Mouse (Mus musculus) cerebellum, postnatal 25 days (tissue): Measurements from ENCODE around the gene Zyx.

Experiments used
- DNase-seq, 2 experiments: peaks; one replicate each; pipeline ENCODE4 v3.0.0; 2021; ENCODE audit warnings: mixed read lengths in 2 of 2

The Zyx gene

DNA sequence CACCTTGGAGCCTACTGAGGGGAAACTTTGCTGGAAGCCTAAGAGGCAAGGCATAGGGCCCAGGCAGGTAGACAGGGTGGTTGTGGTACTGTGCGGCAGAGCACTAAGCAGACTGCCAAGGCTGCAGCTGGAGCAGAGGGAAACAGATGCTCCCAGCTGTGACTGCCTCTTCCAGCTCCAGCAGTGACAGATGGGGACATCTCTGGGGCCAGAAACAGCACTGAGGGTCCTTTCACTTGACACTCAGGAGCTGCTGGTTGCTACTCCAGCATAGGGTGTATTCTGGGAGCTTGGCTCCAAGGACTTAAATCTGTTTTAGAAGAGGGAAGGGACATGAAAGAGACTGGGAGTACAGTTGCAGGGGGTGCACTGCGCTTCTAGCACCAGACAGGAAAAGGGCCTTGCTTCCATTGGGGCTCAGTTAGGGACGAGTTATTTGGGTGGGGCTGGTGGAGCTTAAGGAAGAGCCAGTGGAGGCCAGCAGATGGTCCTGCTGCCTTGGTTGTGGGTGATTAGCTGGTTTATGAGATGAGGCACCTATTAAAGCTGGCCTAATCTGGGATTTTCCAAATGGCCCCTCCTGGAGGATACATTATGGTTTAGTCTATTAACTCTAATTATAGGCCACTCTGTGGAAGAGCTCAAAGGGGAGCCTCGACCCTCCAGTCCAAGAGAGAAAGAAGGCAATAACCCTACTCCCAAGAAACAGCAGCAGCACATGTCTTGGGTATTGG lies 21.4 kb downstream of the Zyx start:
- DNase-seq, result peak; percentile 7 to 8

DNA sequence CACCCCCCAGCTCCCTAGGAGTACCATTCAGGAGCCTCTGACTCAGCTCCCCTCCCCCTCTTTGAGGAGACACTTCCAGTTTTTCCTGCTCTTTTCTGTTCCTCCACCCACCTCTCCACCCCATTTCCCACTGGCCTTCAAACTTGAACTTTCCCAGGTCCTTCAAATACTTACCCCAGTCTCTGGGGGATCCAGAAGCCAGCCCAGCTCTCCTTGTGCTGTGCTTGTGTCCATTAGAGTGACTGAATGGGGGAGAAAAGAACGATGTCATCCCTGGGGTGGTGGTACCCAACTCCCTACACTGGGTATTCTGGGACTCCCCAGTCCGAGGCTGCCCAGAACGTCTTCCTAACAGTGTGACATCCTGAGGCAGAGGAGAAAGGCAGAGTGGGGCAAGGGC lies 22.6 kb downstream of the Zyx start:
- DNase-seq, result no peak

DNA sequence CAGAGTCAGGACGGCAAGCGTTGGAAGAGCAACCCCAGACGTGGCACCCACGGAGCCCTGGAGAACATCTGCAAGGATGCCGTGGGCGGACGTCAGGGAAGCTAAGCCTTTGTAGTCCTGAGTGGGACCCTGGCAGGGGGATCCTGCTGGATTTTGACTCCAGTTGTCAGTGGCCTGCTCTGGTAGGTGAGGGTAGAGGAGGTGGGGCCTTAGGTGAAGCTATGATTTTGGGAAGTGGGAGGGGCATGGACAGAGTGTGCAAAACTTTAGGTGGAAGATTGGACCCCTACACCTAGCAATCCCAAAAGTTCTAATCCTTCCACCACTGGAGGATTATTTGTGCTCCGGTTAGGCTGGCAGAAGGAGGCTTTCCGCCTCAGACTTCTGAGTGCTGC lies 23.0 kb downstream of the Zyx start:
- DNase-seq, result peak in 1 of 2 experiments; percentile 6

DNA sequence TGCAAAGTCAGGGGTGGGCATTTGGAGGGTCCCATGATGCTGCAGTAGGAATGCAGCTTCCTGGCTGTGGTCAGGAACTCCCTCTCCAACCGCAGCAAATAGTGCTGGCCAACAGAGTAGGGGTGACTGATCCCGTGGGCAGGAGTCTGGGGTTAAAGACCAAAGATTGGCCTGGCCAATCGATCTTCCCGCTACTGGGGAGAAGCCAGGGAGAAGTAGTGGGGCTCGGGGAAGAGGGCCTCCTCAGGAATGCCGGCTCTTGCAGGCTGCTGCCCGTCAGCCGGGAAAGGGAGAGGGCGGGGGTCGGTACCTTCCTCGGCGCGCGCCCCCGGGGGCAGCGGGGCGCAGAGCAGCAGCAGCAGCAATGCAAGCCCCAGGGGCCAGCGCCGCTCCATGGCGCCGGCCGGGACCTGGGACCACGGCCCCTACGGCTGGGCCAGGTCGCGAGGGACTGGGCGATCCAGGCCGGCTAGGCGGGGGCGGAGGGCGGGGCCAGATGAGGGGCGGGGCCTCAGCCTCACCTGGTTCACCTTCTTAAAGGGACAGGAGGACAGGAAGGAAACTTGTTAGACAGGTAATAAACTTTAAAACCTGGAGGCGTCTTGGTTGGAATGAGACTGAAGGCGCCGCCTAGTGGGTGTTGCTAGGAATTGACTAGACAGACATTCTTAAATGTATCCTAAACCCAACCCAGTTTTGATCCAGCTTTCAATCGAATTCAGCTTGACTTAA lies 23.6 kb downstream of the Zyx start, which contains the start of gene Epha1:
Epha1 (minus strand) TSS at position 453 of the 732 bp plus-strand sequence.
- peak; percentile 75 to 82 for DNase-seq

DNA sequence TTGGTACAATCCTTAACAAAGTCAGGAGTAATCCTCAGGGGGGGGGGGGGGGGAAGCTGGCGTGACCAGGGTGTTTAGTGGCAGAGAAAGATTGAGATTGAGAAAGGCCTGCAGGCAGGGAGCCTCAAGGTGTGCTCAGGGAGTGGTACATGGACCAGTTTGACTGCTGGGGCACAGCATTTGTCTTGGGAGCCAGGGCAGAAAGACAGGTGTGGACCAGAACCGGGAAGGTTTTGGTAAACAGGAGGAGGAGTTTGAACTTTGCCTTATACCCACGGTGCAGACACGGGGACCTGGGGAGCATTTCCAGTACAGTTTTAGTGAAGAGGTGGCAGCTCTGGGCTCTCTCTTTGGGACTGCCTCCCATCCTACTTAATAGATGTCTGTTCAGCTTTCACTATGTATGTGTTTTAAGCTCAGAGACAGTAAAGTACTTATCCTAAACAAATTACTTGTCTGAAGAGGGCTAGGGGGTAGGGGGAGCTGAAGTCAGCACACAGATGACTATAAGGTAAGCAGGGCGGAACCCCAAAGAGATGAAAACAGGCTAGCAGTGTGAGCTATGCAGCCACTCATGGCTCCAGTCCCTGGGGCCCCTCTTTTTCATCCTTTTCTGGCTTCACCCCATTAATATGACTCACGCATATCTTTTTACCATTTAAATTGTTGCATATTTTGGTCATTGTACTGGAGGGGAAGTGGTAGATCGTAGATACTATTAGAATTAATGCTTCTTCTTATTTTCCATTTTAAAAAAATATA lies 24.4 kb downstream of the Zyx start:
- DNase-seq, result peak in 1 of 2 experiments; percentile 11

DNA sequence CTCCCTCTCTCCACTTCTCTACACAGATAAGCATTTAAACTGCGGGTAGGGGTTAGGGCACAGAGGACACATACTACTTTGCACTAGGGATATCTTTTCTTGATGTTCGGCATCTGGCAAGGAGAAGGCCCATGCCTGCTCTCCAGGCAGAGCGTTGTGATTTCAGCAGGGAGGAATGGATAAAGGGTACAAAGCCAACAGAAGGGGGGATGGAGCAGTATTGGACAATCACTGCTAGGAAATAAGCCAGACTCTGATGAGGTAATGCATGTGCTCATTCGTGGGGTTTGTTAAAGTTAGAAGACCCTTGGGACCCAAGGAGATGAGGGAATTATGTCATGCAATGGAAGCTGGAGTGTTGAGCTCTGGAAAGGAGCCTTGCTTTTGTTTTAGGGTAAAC lies 25.3 kb downstream of the Zyx start:
- no peak for DNase-seq

DNA sequence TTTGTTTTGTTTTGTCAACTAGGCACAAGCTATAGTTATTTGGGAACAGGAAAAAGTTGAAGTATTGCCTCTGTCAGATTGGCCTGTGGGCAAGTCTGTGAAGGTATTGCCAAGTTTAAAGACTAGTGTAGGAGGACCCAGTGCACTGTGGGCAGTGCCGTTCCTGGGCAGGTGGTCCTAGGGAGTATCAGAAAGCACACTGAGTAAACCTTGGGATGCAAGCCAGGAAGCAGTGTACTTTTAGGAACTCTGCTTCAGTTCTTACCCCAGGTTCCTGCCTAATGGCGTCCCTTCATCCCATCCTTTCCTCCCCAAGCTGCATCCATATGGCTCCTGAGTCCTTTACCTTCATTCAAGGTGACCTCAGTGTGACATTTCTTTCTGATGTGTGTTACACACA lies 25.7 kb downstream of the Zyx start:
- no peak for DNase-seq

DNA sequence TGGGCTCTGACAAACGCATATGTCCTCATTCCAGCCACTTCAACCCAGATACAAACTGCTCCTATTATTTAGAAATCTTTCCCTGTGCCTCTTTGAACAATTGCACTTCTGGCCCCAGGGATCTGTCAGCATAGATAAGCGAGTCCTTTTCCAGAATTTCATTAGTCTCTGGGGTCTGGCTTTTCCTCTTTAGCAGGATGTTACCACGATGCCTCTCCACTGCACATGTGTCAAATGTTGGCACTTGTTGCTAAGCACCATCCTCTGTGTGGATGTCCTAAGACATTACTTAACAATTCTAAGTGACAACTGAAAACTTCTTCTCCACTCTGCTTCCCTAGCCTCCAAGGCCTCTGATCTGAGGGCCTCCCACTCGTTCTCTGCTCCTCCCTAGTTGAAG lies 26.6 kb downstream of the Zyx start:
- no peak for DNase-seq

DNA sequence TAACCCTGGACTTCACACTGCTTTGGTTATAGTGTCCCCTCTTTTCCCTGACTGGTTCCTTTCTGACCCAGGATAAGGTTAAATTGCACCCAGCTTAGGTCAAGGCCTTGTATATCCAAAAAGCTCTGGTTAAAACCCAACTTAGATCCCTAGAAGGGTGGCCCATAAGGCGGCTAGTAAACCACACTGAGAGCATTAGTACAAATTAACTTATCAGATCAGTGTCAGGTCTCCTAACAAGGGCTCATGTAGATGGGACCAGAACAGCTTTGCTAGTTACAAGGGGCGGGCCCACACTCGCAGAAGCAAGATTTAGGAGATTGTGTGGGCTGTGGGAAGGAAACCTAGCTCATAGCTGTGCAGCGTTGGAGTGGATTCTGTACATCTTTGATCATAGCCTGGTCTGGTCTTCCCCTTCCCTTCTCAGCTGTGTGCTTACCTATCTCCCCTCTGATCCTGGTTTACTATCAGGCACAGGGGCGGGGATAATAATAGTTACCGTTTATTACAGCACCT lies 27.1 kb downstream of the Zyx start:
- DNase-seq, result no peak

DNA sequence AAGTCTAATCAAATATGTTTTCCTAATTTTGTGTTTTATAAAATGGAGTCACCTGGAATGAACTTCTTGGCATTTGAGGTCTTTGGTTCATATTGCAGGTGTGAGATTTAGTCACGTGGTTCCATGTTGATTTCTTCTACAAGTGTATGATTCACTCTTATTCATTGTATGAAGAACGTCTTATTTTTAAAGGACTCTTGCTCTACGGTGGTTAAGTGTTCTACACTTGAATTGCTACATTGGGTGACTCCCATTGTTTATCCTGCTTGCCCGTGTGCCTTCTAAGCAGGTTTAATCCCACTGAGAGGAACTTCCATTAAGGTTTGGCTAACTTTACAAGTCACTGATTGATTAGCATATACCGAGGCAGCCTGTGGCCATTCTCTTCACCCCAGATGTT lies 27.9 kb downstream of the Zyx start:
- no peak for DNase-seq

DNA sequence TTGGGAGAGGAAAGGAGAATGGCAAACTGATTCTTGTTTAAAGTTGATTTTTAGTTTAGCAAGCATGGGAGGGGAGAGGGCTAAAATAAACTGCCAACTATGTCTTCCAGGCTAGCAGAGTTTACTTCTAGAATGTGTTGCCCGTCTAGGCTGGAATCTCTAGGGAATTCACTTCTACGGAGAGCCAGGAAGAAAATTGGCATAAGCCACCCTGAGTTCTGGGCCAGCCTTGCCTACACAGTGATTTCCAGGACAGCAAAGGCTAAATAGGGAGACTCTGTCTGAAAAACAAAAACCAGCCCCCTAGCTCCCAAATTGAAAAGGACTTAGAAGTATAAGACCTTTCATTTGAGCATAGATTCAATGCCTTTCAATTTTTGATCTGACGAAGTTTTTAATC lies 30.1 kb downstream of the Zyx start:
- no peak for DNase-seq

DNA sequence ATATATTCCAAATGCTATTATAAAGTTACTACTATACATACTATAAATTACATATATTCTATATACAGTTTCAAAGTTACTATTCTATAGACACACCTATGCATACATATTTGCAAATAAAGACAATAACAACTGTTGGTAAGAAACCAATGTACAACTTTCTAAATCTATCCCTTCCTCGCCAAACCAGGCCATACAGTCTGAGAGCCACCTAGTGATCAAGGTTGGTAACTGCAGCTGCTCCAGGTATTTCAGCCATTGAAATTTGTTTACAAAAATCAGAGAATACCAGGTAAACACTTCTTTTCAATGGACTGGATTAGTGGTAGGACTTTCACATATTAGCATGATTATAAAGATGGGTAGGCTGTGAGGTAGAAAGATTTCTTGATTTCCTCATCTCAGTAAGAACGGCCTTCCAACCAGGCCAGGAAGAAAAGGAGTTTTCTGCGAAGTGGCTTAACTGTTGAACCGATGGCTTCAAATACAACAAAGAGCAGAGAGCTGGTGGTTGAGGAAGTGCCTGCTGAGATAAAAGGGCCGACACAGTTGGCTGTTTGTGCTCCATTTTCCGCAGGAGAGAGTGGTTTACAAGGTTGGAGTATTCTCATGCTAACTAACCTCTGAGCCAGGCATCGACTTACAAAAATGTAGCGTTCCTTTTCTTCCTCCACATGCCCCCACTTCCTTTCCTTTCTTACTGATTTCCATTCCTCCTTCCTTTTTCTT lies 31.1 kb downstream of the Zyx start:
- DNase-seq, result peak; percentile 51 to 76

DNA sequence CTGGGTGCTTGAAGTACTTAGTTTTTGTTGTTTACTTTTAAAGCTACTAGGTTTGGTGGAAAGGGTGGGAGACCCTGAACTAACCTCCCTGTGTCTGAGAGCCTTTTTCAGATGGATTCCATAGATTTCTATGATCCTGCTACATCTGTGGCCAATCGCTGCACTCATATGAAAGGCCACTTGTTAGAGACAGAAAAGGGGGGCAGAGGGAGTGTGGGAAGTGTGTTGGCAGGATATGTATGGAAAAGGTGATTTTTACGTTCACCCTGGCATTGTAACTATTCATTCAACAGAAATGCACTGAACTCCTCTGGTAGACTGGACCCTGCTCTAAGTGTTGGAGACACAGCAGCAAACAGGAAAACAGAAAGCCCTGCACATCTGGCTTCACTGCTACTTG lies 31.8 kb downstream of the Zyx start:
- DNase-seq, result no peak

DNA sequence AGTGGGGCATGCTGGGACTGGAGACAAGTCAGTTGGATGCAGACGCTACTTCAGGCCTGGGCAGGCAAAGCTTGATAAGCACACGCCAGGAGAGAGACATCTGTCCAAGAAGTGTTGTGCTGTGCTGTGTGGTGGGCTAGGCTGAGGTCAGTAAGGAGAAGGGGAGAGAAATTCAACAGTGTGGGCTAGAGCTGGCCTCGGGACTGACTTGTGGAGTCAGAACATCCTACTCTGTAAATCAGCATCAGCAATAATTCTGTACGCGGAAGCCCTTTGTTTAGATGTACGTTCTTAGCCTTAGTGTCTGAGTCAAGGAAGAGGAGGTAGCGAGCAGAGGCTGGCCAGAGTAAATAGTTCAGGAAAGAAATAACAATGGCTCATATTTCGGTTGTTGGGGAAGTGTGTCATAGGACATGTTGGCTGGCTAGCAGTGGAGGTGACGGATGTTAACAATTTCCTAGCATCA lies 32.5 kb downstream of the Zyx start:
- no peak for DNase-seq

DNA sequence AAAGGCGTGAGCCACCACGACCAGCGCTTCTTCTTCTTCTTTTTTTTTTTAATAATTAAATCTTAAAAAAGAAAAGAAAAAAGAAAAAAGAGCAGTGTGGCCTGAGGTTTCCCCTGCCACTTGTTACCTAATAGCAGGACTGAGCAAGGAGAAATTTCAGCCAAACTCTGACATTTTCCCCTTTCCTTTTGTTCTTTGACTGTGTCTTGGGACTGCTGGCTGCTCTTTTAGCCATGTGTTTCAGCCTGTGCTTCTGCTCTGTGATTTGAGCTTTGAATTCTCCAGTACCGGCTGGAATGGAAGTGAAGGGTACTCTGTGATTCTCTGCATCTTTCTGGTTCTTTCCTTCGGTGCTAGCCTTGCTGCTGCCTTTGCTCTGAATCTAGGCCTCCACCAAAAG lies 33.9 kb downstream of the Zyx start:
- no peak for DNase-seq

DNA sequence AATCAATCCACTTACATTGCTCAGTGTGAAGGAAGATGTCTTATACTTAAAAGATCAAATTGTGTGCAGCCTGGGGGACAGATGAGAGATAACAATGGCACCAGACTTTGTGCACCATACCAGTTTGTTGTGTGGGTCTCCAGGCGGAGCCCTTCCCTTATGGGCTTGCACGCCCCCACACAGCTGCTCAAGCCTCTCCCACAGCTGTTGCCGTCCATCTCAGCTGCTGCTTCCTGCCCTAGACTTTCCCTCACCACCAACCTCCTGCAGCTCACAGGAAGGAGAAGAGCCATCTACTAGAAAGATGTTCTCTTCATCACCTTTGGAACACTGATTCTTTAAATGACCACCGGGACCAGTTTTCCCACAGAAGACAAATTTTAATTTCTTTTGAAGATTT lies 36.2 kb downstream of the Zyx start:
- no peak for DNase-seq

DNA sequence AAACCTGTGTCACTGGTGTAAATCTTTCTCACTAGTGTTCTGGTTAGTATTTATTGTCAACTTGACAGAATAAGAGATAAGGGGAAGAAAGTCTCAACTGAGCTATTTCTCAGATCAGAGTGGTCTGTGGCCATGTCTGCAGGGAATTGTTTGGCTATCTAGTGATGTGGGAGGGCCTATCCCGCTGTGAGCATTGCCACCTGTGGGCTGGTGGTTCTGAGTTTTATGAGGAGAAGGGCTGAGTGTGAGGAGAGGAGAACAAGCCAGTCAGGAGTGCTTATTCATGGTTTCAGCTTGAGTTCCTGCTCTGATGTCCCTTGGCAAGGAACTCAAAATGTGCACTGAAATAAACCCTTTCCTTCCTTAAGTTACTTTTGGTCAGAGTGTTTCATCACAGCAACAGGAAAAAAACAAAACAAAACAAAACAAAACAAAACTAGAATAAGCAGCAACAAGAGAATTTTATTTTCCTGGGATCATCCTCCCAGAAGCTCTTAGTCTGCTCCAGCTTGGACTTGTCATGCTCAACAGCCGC lies 42.4 kb downstream of the Zyx start:
- DNase-seq, result no peak

DNA sequence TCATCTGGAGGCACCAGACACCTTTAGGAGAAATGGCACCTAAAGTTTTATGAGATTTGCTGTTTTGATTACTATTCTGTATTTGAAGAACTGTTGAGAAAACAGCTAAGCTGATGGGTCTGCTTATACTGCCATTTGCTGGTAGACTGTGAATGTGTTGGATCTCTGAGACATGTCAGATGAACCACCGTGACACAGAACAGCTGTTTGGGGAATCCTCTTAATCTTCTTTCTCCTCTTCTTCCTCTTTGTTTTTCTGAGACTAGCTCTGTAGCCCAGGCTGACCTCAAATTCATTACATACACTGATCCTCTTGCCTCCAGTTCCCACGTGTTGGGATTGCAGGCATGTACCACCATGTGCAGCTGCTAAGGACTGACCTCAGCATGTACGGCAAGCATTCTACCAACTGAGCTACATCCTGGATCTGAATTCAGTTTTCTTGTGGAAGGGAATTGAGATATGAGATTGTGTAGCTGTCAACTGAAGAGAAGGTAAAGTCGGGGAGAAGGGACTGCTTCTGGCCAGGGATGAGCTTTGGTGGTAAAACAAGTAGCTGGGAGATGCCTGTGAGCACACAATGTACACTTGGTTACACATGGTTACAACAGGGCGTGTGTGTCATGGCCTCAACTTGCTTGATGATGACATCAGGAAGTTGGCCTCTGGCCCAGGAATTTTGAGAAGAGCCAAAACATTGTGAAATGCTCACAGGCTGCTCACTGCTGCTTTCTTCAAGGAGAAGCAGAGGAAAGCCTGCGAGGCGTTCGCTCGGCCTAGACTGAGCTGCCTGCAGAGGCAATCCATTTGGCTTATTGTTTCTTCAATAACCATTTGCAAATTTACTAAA lies 46.8 kb downstream of the Zyx start:
- DNase-seq, result peak; percentile 37 to 61

DNA sequence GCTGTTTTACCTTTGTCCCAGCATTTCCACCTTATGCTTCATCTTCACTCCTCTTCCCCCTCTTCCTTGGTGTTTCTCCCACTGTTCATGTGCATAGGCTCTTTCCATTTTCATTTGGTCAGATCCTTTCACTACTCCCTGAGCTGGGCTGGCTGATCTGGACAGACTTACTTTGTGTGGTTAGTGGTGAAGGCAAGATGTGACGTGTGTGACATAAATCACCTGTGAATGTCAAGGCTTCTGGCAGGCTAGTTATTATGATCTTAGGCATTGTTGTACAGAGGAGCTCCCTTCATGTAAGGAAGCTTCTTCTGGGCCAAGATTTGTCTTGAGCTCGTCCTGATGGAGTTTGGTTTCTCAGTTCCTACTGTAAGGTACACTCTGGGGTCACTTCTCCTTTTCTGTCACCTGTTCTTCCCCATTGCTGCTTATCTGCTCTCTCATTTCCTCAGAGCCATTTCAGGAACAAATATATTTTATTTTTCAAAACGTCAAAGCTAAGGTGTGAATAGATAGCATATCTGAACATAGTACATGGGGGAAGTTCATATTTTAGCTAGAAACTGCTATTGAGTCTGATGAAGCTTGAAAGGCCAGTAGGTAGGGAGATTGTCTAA lies 47.7 kb downstream of the Zyx start:
- DNase-seq, result no peak

DNA sequence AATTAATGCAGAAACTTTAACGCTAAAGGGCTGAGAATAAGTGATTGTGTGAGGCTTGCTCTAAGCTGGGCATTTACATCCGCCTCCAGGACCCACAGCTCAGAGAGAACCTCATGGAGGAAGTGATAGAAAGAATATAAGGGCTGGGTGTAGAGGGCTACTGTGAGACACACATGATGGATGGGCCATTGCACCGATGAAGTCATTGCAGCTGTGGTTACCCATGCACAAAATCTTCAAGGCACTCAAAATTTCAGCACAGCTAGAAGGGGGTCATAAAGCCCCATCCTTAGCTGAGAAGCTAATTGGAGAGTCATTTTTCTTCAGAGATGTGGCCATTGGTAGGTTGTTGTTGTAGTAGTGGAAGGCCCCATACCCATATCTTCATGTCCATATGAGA lies 48.9 kb downstream of the Zyx start:
- no peak for DNase-seq

DNA sequence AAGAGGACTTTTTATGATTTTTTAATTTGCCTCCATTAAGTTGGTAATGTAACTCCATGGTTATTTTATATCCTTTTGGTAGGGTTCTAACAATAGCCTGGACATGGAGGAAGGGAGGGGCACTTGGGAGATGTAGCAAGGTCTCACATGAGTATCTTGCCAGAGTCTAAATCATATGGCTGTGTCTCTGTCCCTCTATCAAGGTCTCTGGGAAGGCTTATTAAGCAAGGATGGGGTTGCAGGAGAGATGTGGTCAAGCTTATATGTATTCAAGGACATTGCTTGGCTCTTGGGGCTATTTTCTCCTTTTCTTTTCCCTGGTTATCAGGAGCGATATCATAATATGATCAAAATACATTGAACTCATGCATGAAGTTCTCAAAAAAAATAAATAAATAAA lies 49.6 kb downstream of the Zyx start:
- no peak for DNase-seq
